Mouse (Mus musculus): Measurements from ENCODE around the gene Nicn1. TPM values are rescaled to one million over a fixed set of nuclear protein-coding genes. Genes with fewer than 3 reads are reported as not detected.
"Not testable (repeated sequence)": the region's sequence is repeated elsewhere in the genome, so short reads cannot be mapped to it uniquely, and the experiment has no call there.

Nicn1 gene
- total and polyA plus RNA-seq, 2 experiments from 2014 or later = 20.5 to 22.4 TPM

DNA sequence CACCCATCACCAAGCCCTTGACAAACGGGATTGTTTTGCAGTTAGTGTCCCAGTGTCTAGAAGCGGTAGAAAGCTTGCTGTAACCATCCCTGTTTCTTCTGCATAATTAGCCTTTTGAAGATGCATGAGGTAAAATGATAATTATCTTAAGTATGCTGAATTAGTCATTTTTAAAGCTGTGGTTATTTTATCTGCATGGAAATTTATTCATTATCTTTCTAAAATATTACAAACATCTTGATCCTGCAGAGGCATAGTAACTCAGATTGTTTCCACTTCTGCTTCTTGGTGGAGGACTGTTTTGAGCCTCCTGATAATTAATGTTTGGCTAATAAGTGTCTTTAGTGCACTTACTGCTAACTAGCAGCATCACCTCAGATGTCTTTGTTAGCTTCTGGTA, 28.2 kb downstream of the Nicn1 start:
- WGBS = 77% methylated on average over 2 of the region's 2 CpGs
- H3K4me1 ChIP-seq (ENCODE audit: control insufficient read depth, insufficient read depth) = no peaks in the 10 kb centered on the region
- ATAC-seq (ENCODE audit: insufficient read depth, low read depth) = no peak
- H3K27me3 ChIP-seq (ENCODE audit: control insufficient read depth, insufficient read depth, low read length) = no peaks in the 10 kb centered on the region
- H3K9me3 ChIP-seq (replicated peaks; ENCODE audit: control insufficient read depth, low read length) = no peaks in the 10 kb centered on the region
- no peak for TF ChIP-seq EP300 (IDR thresholded peaks at IDR 0.05; ENCODE audit: low read depth)
- no peak for TF ChIP-seq CTCF (IDR thresholded peaks at IDR 0.05; ENCODE audit: low read depth)
- no peak overlapping the region for H3K9ac ChIP-seq (replicated peaks; ENCODE audit: low read depth, low read length)
- H3K36me3 ChIP-seq (replicated peaks; ENCODE audit: control insufficient read depth, insufficient read depth, low read length) = peaks cover 20% of the 10 kb centered on the region
- H3K27ac ChIP-seq (ENCODE audit: low read depth) = no peak overlapping the region
- H3K4me2 ChIP-seq (ENCODE audit: low read depth, low read length) = no peak overlapping the region
- DNase-seq (ENCODE audit: low spot score) = no peak
- H3K4me3 ChIP-seq (ENCODE audit: low read depth, low read length) = no peak overlapping the region

- H3K9me3 ChIP-seq (replicated peaks; ENCODE audit: control insufficient read depth, low read length); H3K27me3 ChIP-seq (ENCODE audit: control insufficient read depth, insufficient read depth, low read length); H3K36me3 ChIP-seq (replicated peaks; ENCODE audit: control insufficient read depth, insufficient read depth, low read length); H3K4me2 ChIP-seq (ENCODE audit: low read depth, low read length); H3K27ac ChIP-seq (ENCODE audit: low read depth); DNase-seq (ENCODE audit: low spot score); H3K4me1 ChIP-seq (ENCODE audit: control insufficient read depth, insufficient read depth); H3K9ac ChIP-seq (replicated peaks; ENCODE audit: low read depth, low read length); ATAC-seq (ENCODE audit: insufficient read depth, low read depth); H3K4me3 ChIP-seq (ENCODE audit: low read depth, low read length): not testable (repeated sequence)
- 85% methylated on average over 7 of the region's 7 CpGs for WGBS
Observed at GRCm38 (mm10) chr9:108322054-108322453, 31.8 kb downstream of the Nicn1 start.

DNA sequence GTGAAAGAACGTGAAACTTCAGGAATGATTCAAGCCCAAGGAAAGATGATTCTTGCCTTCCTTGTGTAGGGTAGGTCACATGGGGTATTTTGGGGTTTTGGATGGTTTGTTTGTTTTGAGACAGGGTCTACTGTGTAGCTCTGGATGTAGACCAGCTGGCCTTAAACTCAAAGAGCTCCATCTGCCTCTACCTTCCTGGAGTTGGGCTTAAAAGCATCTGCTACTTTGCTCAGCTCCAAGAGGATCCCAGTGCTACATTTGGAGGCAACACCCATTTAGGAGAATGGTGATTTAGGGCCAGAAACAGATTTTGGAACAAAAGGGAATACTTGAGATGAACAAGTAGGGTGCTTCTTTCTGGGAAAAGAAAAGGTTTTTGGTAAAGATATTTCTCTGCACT, 34.6 kb downstream of the Nicn1 start:
- H3K27ac ChIP-seq (ENCODE audit: low read depth) = no peak overlapping the region
- no peak for DNase-seq (ENCODE audit: low spot score)
- WGBS = 90% methylated on average over 1 of the region's 1 CpGs
- H3K9ac ChIP-seq (replicated peaks; ENCODE audit: low read depth, low read length) = no peak overlapping the region
- no peak for TF ChIP-seq EP300 (IDR thresholded peaks at IDR 0.05; ENCODE audit: low read depth)
- no peak for TF ChIP-seq CTCF (IDR thresholded peaks at IDR 0.05; ENCODE audit: low read depth)
- no peak for ATAC-seq (ENCODE audit: insufficient read depth, low read depth)
- no peaks in the 10 kb centered on the region for H3K27me3 ChIP-seq (ENCODE audit: control insufficient read depth, insufficient read depth, low read length)
- no peaks in the 10 kb centered on the region for H3K4me1 ChIP-seq (ENCODE audit: control insufficient read depth, insufficient read depth)
- no peaks in the 10 kb centered on the region for H3K9me3 ChIP-seq (replicated peaks; ENCODE audit: control insufficient read depth, low read length)
- H3K4me3 ChIP-seq (ENCODE audit: low read depth, low read length) = no peak overlapping the region
- H3K36me3 ChIP-seq (replicated peaks; ENCODE audit: control insufficient read depth, insufficient read depth, low read length) = peaks cover 28% of the 10 kb centered on the region
- H3K4me2 ChIP-seq (ENCODE audit: low read depth, low read length) = no peak overlapping the region

- H3K27me3 ChIP-seq (ENCODE audit: control insufficient read depth, insufficient read depth, low read length) = no peaks in the 10 kb centered on the region
- ATAC-seq (ENCODE audit: insufficient read depth, low read depth) = no peak
- TF ChIP-seq EP300 (IDR thresholded peaks at IDR 0.05; ENCODE audit: low read depth) (no peak), CTCF (IDR thresholded peaks at IDR 0.05; ENCODE audit: low read depth) (no peak)
- DNase-seq (ENCODE audit: low spot score) = no peak
- no peaks in the 10 kb centered on the region for H3K9me3 ChIP-seq (replicated peaks; ENCODE audit: control insufficient read depth, low read length)
- no peaks in the 10 kb centered on the region for H3K4me1 ChIP-seq (ENCODE audit: control insufficient read depth, insufficient read depth)
- no peak overlapping the region for H3K9ac ChIP-seq (replicated peaks; ENCODE audit: low read depth, low read length)
- 100% methylated on average over 2 of the region's 2 CpGs for WGBS
- peaks cover 37% of the 10 kb centered on the region for H3K36me3 ChIP-seq (replicated peaks; ENCODE audit: control insufficient read depth, insufficient read depth, low read length)
- H3K27ac ChIP-seq (ENCODE audit: low read depth) = no peak overlapping the region
- H3K4me2 ChIP-seq (ENCODE audit: low read depth, low read length) = no peak overlapping the region
- no peak overlapping the region for H3K4me3 ChIP-seq (ENCODE audit: low read depth, low read length)
Observed at GRCm38 (mm10) chr9:108325811-108326210, 35.6 kb downstream of the Nicn1 start.

GRCm38 (mm10) chr9:108337848-108338550, 47.8 kb downstream of the Nicn1 start:
- Histone ChIP-seq H3K4me1 (ENCODE audit: control insufficient read depth, insufficient read depth) (peaks cover 21% of the 10 kb centered on the region), H3K9me3 (replicated peaks; ENCODE audit: control insufficient read depth, low read length) (no peaks in the 10 kb centered on the region), H3K27me3 (ENCODE audit: control insufficient read depth, insufficient read depth, low read length) (no peaks in the 10 kb centered on the region), H3K27ac (ENCODE audit: low read depth) (peak overlapping the region; percentile 98), H3K4me3 (ENCODE audit: low read depth, low read length) (peak overlapping the region; percentile 84; the same call in 1 of the 2 replicates), H3K4me2 (ENCODE audit: low read depth, low read length) (peak overlapping the region; percentile 93), H3K9ac (replicated peaks; ENCODE audit: low read depth, low read length) (peak overlapping the region; percentile 88; the same call in 1 of the 2 replicates), H3K36me3 (replicated peaks; ENCODE audit: control insufficient read depth, insufficient read depth, low read length) (peaks cover 34% of the 10 kb centered on the region)
- DNase-seq (ENCODE audit: low spot score) (no peak), ATAC-seq (ENCODE audit: insufficient read depth, low read depth) (no peak)
- TF ChIP-seq CTCF (IDR thresholded peaks at IDR 0.05; ENCODE audit: low read depth) = no peak
- WGBS = 60% methylated on average over 10 of the region's 10 CpGs

GRCm38 (mm10) chr9:108338551-108338885, 48.3 kb downstream of the Nicn1 start:
- Histone ChIP-seq H3K4me2 (ENCODE audit: low read depth, low read length) (peak overlapping the region; percentile 93), H3K9ac (replicated peaks; ENCODE audit: low read depth, low read length) (peak overlapping the region; percentile 88), H3K27me3 (ENCODE audit: control insufficient read depth, insufficient read depth, low read length) (no peaks in the 10 kb centered on the region), H3K27ac (ENCODE audit: low read depth) (peak overlapping the region; percentile 98), H3K9me3 (replicated peaks; ENCODE audit: control insufficient read depth, low read length) (no peaks in the 10 kb centered on the region), H3K4me3 (ENCODE audit: low read depth, low read length) (peak overlapping the region; percentile 84), H3K36me3 (replicated peaks; ENCODE audit: control insufficient read depth, insufficient read depth, low read length) (peaks cover 31% of the 10 kb centered on the region), H3K4me1 (ENCODE audit: control insufficient read depth, insufficient read depth) (peaks cover 21% of the 10 kb centered on the region)
- no peak for TF ChIP-seq CTCF (IDR thresholded peaks at IDR 0.05; ENCODE audit: low read depth)
- TF ChIP-seq EP300 (IDR thresholded peaks at IDR 0.05; ENCODE audit: low read depth) = no peak
- no peak for DNase-seq (ENCODE audit: low spot score)
- ATAC-seq (ENCODE audit: insufficient read depth, low read depth) = no peak
- WGBS = 19% methylated on average over 6 of the region's 6 CpGs
